Mouse (Mus musculus) mouse trophoblast stem cell (cell line): Measurements from ENCODE around the gene Iglon5.

Experiments used
- in situ Hi-C, 2 experiments: fragments of 300-500 bp; cut with MseI, MboI; formaldehyde crosslinking; loops; 2 replicates in 1 of 2; 3 replicates in 1 of 2; pipeline ENCODE4 v1.15.1; 2025

The Iglon5 gene

GRCm38 (mm10) chr7:43465344-43466098 is 24.4 kb downstream of the Iglon5 start:
- in situ Hi-C loops = no loop called here

- in situ Hi-C loops = no loop called here
These were observed 25.0 kb downstream of the Iglon5 start for GRCm38 (mm10) chr7:43464864-43465343.

GRCm38 (mm10) chr7:43463976-43464375 is 25.9 kb downstream of the Iglon5 start:
- in situ Hi-C loops = no loop called here

GRCm38 (mm10) chr7:43462851-43463250 is 27.0 kb downstream of the Iglon5 start, which contains the start of gene Vsig10l:
TSS of gene Vsig10l (plus strand) at chr7:43463151.
- in situ Hi-C loops = no loop called here

GRCm38 (mm10) chr7:43454371-43454770 is 35.5 kb downstream of the Iglon5 start:
- in situ Hi-C loops = no loop called here

GRCm38 (mm10) chr7:43453599-43454355 is 36.1 kb downstream of the Iglon5 start:
- in situ Hi-C loops = no loop called here

- in situ Hi-C loops = no loop called here
These were observed 37.3 kb downstream of the Iglon5 start for GRCm38 (mm10) chr7:43452609-43453008.

GRCm38 (mm10) chr7:43451726-43452125 is 38.1 kb downstream of the Iglon5 start:
- in situ Hi-C loops = no loop called here

GRCm38 (mm10) chr7:43449811-43450210 is 40.1 kb downstream of the Iglon5 start:
- in situ Hi-C loops = no loop called here

GRCm38 (mm10) chr7:43448246-43448645 is 41.6 kb downstream of the Iglon5 start:
- in situ Hi-C loops = no loop called here

GRCm38 (mm10) chr7:43447801-43448200 is 42.1 kb downstream of the Iglon5 start:
- in situ Hi-C loops = no loop called here

- in situ Hi-C loops = no loop called here
These were observed 46.0 kb downstream of the Iglon5 start, which contains the start of the genes Etfb and Gm45233 for GRCm38 (mm10) chr7:43443917-43444293. TSS of gene Etfb (plus strand) at chr7:43444083. TSS of gene Gm45233 (plus strand) at chr7:43444128.

GRCm38 (mm10) chr7:43443126-43443916 is 46.6 kb downstream of the Iglon5 start:
- in situ Hi-C loops = no loop called here

GRCm38 (mm10) chr7:43442684-43443083 is 47.2 kb downstream of the Iglon5 start:
- in situ Hi-C loops = no loop called here

- in situ Hi-C loops = no loop called here
These were observed 48.8 kb downstream of the Iglon5 start for GRCm38 (mm10) chr7:43441071-43441470.

GRCm38 (mm10) chr7:43440482-43440881 is 49.4 kb downstream of the Iglon5 start, which contains the start of gene Cldnd2:
TSS of gene Cldnd2 (plus strand) at chr7:43440782.
- in situ Hi-C loops = no loop called here

GRCm38 (mm10) chr7:43438611-43439010 is 51.3 kb downstream of the Iglon5 start:
- in situ Hi-C loops = no loop called here

- in situ Hi-C loops = no loop called here
These were observed 53.3 kb downstream of the Iglon5 start, which contains the start of gene Nkg7 for GRCm38 (mm10) chr7:43436341-43437255. TSS of gene Nkg7 (plus strand) at chr7:43437073.

GRCm38 (mm10) chr7:43434676-43435075 is 55.2 kb downstream of the Iglon5 start:
- in situ Hi-C loops = no loop called here

- in situ Hi-C loops = no loop called here
These were observed 57.0 kb downstream of the Iglon5 start for GRCm38 (mm10) chr7:43432891-43433290.

- in situ Hi-C loops = no loop called here
These were observed 60.4 kb downstream of the Iglon5 start for GRCm38 (mm10) chr7:43429500-43429899.
